Mouse (Mus musculus): ENCODE data around the gene Ccrl2. TPM values are rescaled to one million over a fixed set of nuclear protein-coding genes. Genes with fewer than 3 reads are reported as not detected.

Gene Ccrl2
- polyA plus RNA-seq (2017; shearing (Covaris generic)) = 10 to 100 TPM; 15.0 to 18.1 (median 17.3) TPM

- peak; percentile 38 for ATAC-seq
These were observed at the start of gene Ccrl2 for GRCm38 (mm10) chr9:111056798-111057543. Ccrl2 (minus strand) TSS chr9:111057519.

DNA sequence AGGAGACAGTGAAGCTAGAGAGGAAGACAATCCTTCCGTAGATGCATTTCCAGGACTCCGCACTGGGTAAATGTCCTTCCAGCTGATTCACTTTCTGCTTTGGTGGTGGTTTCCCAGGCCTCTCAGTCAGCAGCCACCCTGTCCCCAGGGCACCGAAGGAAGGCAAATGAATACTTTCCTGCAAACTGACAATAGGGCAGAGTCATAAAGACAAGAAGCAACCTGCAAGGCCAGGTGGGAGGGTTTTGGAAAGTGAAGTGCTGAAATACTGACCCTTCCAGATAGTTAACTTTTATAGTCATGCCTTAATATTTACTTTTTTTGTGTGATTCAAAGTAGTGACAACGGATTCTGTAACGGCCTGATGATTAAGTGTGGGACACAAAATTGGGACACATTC, 46.6 kb upstream of the Ccrl2 start:
- ATAC-seq = no peak

- no peak for ATAC-seq
These were observed 46.0 kb upstream of the Ccrl2 start for GRCm38 (mm10) chr9:111103293-111103692.

GRCm38 (mm10) chr9:111100406-111100805, 43.1 kb upstream of the Ccrl2 start:
- no peak for ATAC-seq

GRCm38 (mm10) chr9:111097543-111097942, 40.2 kb upstream of the Ccrl2 start:
- ATAC-seq = no peak

DNA sequence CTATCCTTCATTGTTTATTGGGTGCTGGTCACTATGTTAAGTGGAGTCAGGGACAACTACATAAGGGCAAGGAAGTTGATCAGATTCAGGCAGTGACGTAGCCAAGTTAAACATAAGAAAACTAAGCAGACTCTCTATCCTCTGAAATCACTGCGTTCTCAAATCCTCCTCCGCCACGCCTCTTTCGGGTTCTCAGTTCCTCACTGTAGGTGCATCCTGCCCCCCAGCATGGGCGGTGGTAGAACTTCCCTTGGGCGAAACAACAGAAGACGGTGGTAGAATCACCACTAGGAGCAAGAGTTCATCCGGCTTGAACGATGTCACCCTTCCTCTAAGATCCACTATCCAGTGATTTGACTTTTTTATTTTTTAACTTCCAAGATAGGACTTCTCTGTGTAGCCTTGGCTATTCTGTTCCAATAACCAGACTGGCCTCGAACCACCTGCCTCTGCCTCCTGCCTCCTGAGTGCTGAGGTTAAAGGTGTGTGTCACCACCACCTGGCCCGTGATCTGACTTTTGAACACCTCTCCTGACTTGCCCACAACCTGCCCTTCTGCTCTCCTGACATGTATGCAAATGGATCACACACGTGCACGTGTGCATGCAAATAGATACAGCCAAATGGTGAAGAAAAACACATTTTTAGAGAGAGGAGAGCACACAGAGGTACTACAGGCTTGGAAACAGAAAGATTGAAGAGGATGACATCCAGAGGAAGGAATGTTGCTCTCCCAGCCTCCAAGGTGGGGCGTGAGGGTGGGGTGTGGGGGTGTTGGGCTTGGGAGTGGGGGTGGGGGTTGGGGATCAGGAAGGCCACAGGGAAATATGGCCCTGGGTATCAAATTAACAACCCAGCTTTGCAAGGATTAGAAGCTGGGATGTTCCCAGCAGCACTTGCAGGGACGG, 39.4 kb upstream of the Ccrl2 start:
- ATAC-seq = no peak

DNA sequence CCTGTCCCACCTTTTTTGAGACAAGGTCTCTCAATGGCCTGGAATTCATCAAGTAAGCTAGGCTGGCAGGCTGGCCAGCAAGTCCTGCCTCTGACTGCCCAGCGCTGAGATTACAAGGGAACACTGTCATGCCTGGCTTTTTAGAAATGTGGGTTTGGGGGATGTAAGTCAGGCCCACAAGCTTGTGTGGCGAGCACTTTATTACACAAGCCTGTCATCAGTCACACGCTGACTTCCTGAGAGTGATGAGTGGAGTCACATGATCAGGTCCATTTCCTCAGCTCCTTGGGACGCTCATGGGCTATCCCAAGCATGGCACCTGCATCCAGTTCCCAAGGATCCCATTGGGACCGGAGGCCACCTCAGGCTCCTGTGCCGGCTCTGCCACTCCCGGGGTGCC, 38.4 kb upstream of the Ccrl2 start:
- ATAC-seq = no peak

- no peak for ATAC-seq
These were observed 37.3 kb upstream of the Ccrl2 start for GRCm38 (mm10) chr9:111094626-111095025.

DNA sequence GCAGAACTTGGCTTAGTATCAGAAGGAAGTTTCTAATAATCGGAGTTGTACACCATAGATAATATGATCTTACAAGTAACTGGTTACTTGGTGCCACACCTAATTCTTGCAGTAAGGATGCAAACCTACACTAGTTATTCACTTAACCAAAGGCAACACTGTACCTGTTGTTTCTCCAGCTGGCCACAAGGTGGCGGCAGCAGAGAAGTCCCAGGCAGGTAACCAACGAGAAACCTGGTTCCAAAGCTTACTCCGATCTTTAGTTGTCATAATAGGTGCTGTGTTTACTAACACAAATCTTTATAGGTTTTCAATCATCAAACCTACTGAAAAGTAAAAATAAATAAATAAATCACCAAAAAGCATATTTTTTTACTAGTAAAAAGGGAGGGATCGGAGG, 35.8 kb upstream of the Ccrl2 start:
- no peak for ATAC-seq

DNA sequence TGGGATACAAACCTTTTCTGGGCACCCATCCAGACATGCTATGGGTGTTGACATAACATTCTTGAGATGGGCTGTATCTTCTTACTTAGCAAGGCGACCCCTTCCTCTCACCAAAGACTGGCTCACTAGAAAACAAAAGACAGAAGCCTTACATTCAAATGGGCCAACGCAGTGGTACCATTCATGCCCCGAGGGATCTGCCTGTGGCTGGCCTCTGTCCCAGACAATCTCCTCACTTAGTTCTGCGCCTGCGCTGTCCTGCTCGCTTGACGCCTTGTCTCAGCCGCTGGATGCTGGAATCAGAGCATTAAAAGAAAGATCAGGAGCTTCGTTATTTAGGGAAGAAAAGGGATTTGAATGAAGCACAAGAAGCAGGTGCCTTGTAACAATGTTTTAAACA, 35.3 kb upstream of the Ccrl2 start:
- no peak for ATAC-seq

DNA sequence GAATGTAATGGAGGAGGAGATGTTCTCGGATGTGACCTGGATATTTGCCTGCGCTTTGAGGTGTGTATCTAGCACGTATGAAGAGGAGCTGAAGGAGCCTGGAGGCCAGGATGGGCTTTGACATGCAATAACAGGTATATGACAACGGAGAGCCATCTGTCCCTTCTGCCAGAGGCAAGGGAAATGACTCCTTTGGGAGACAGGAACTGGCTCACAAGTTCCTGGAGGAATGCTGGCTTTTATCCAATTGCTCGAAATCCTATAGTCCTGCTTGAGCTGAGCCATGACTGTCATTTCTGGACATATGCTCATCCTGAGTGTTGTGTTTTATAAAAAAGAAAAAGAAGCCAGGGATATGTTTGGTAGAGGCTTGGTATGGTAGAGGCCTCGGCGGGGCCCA, 31.6 kb upstream of the Ccrl2 start:
- no peak for ATAC-seq

DNA sequence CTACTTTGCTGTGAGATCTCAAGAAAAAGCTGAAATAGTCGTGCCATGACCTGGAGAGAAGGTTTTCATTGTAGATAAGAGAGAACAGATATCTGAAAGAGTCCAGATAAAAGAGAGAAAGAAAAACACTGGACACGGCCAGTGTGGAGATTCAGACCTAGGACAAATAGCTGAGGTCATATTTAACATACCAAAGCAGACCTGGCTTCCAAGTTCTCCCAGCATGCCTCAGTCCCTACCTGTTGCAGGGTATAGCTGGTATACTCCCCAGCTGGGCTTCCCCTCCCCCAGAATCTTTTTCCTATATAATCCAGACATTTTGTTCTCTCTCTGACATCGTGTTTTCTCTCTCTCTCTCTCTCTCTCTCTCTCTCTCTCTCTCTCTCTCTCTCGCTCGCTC, 30.6 kb upstream of the Ccrl2 start:
- no peak for ATAC-seq

DNA sequence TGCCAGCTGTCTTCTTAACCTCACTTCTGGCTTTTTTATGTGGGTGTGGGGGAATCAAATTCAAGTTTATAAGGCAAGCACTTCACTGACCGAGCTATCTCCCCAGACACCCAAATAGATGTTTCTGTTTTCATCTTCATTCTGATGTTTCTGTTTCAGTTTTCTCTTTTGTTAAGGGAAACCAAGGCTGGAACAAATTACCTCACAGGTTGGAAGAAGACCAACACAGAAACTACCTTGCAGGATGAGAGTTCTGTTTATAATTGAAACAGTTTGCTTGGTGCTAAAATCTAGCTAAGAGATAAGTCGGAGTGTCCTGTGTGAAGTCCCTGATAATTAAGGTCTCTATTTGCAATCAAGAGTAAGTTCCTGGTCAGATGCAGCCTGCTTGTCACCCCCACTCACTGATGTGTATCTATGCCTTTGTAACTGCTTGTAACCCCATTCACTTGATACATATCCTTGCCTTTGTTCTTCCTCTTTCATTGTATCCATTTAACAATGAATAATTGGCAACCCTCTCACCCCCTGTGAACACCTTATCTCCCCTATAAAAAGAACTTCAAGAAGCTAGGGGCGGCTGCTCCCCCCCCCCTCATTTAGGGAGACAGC, 29.8 kb upstream of the Ccrl2 start:
- no peak for ATAC-seq

- no peak for ATAC-seq
These were observed 28.8 kb upstream of the Ccrl2 start for GRCm38 (mm10) chr9:111086137-111086536.

- no peak for ATAC-seq
These were observed 28.0 kb upstream of the Ccrl2 start for GRCm38 (mm10) chr9:111085329-111085728.

- no peak for ATAC-seq
These were observed 24.4 kb upstream of the Ccrl2 start for GRCm38 (mm10) chr9:111081765-111082164.

DNA sequence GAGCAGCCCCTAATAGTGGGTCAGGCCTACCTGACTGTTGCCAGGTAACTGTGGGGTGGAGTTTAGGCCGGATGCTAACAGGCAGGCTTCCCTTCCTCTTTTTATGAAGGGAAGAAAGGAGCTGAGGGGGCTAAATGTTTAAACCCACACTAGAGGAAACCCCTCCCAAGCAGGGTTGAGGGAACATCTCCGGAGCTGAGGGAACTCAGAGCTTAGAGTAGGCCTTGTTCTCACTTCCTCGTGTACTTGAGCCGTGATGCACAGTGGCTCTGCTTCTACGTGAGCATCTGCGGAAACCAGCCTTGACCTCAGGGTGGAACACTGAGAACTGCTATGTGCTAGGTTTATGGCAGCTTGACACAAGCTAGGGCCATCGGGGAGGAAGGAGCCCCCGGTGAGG, 23.5 kb upstream of the Ccrl2 start:
- no peak for ATAC-seq

- ATAC-seq = no peak
These were observed 20.4 kb upstream of the Ccrl2 start for GRCm38 (mm10) chr9:111077745-111078144.

- ATAC-seq = no peak
These were observed 15.7 kb upstream of the Ccrl2 start for GRCm38 (mm10) chr9:111072971-111073370.

- no peak for ATAC-seq
These were observed 14.9 kb upstream of the Ccrl2 start for GRCm38 (mm10) chr9:111072175-111072574.

DNA sequence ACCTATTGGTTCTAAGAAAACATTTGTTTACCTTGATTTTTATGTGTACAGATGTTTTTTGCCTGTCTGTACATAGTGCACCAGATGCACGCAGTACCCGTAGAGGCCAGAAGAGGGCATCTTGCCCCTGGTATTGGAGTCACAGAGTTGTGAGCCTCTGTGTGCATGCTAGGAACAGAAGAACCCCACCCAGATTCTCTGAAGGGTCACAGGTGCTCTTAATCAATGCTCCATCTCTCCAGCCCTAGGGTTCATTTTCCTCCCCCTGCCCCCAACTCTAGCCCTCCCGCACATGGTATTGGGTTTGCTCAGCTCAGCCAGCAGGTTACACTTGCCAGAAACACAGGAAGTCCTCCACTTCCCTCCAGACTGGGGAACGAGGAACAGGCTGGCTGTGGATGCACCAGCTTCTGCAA, 13.2 kb upstream of the Ccrl2 start:
- ATAC-seq = no peak

DNA sequence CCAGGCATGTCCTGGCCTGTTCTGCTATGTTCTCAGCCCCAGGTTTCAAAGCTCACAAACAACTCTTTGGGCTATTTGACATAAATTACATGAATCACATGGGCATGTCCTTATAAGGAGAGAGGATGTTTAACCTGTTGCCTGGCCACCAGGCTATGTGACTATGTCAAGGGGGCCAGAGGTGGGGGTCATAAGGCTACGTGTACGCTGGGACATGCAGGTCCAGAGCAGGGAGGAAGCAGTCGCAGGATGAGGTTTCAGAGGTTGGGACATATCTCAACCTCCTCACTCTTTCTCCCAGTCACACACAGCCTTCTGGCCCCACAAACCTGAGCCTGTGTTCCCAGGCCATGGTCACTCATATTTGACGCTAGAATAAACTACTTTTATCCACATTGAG, 9.7 kb upstream of the Ccrl2 start:
- ATAC-seq = no peak

GRCm38 (mm10) chr9:111062840-111063239, 5.5 kb upstream of the Ccrl2 start:
- ATAC-seq = no peak

All from inflammation-experienced regulatory T-cells, adult 6 months (primary cell).